Mouse (Mus musculus): ENCODE results near the gene Slc7a6. TPM values are rescaled to one million over a fixed set of nuclear protein-coding genes. Genes with fewer than 3 reads are reported as not detected.

The Slc7a6 gene
- polyA plus RNA-seq, 1 experiment: 25.4 TPM

GRCm38 (mm10) chr8:106152876-106153275, 15.8 kb upstream of the Slc7a6 start:
- Histone ChIP-seq H3K27ac (ENCODE audit: insufficient read depth, low read length) (no peak overlapping the region), H3K4me3 (replicated peaks; ENCODE audit: insufficient read depth, low read depth, low read length) (no peak overlapping the region), H3K4me1 (ENCODE audit: control insufficient read depth, insufficient read depth, low read length) (peaks cover 3% of the 10 kb centered on the region; the same call in 1 of the 2 replicates), H3K27me3 (ENCODE audit: control insufficient read depth, insufficient read depth, low read length) (no peaks in the 10 kb centered on the region)
- WGBS: 83% methylated on average over 4 of the region's 4 CpGs
- no peak for DNase-seq
- TF ChIP-seq CTCF (IDR thresholded peaks at IDR 0.05; ENCODE audit: borderline replicate concordance, insufficient read depth, low read depth, low read length) (no peak), POLR2A (IDR thresholded peaks at IDR 0.05; ENCODE audit: borderline replicate concordance, insufficient read depth, low read length) (no peak)

- H3K27me3 ChIP-seq (ENCODE audit: control insufficient read depth, insufficient read depth, low read length): no peaks in the 10 kb centered on the region
- 96% methylated on average over 1 of the region's 1 CpGs for WGBS
- no peak for TF ChIP-seq CTCF (IDR thresholded peaks at IDR 0.05; ENCODE audit: borderline replicate concordance, insufficient read depth, low read depth, low read length)
- no peak for TF ChIP-seq POLR2A (IDR thresholded peaks at IDR 0.05; ENCODE audit: borderline replicate concordance, insufficient read depth, low read length)
- no peak overlapping the region for H3K27ac ChIP-seq (ENCODE audit: insufficient read depth, low read length)
- no peaks in the 10 kb centered on the region for H3K4me1 ChIP-seq (ENCODE audit: control insufficient read depth, insufficient read depth, low read length)
- H3K4me3 ChIP-seq (replicated peaks; ENCODE audit: insufficient read depth, low read depth, low read length): no peak overlapping the region
- DNase-seq: no peak
Measured at GRCm38 (mm10) chr8:106157419-106157818, 11.2 kb upstream of the Slc7a6 start.

- 90% methylated on average over 10 of the region's 10 CpGs for WGBS
- no peak for TF ChIP-seq POLR2A (IDR thresholded peaks at IDR 0.05; ENCODE audit: borderline replicate concordance, insufficient read depth, low read length)
- TF ChIP-seq CTCF (IDR thresholded peaks at IDR 0.05; ENCODE audit: borderline replicate concordance, insufficient read depth, low read depth, low read length): no peak
- no peaks in the 10 kb centered on the region for H3K27me3 ChIP-seq (ENCODE audit: control insufficient read depth, insufficient read depth, low read length)
- H3K27ac ChIP-seq (ENCODE audit: insufficient read depth, low read length): no peak overlapping the region
- no peak overlapping the region for H3K4me3 ChIP-seq (replicated peaks; ENCODE audit: insufficient read depth, low read depth, low read length)
- no peak for DNase-seq
- H3K4me1 ChIP-seq (ENCODE audit: control insufficient read depth, insufficient read depth, low read length): no peaks in the 10 kb centered on the region
Measured at GRCm38 (mm10) chr8:106158381-106158780, 10.3 kb upstream of the Slc7a6 start.

- DNase-seq: no peak
- H3K27ac ChIP-seq (ENCODE audit: insufficient read depth, low read length): no peak overlapping the region
- H3K4me1 ChIP-seq (ENCODE audit: control insufficient read depth, insufficient read depth, low read length): no peaks in the 10 kb centered on the region
- 89% methylated on average over 6 of the region's 6 CpGs for WGBS
- TF ChIP-seq POLR2A (IDR thresholded peaks at IDR 0.05; ENCODE audit: borderline replicate concordance, insufficient read depth, low read length) (no peak), CTCF (IDR thresholded peaks at IDR 0.05; ENCODE audit: borderline replicate concordance, insufficient read depth, low read depth, low read length) (no peak)
- H3K27me3 ChIP-seq (ENCODE audit: control insufficient read depth, insufficient read depth, low read length): no peaks in the 10 kb centered on the region
- H3K4me3 ChIP-seq (replicated peaks; ENCODE audit: insufficient read depth, low read depth, low read length): no peak overlapping the region
Measured at GRCm38 (mm10) chr8:106159876-106160275, 8.8 kb upstream of the Slc7a6 start.

GRCm38 (mm10) chr8:106163251-106163650, 5.4 kb upstream of the Slc7a6 start:
- no peak for DNase-seq
- Histone ChIP-seq H3K4me3 (replicated peaks; ENCODE audit: insufficient read depth, low read depth, low read length) (no peak overlapping the region), H3K27me3 (ENCODE audit: control insufficient read depth, insufficient read depth, low read length) (no peaks in the 10 kb centered on the region), H3K4me1 (ENCODE audit: control insufficient read depth, insufficient read depth, low read length) (no peaks in the 10 kb centered on the region), H3K27ac (ENCODE audit: insufficient read depth, low read length) (no peak overlapping the region)
- WGBS: 69% methylated on average over 9 of the region's 9 CpGs
- TF ChIP-seq CTCF (IDR thresholded peaks at IDR 0.05; ENCODE audit: borderline replicate concordance, insufficient read depth, low read depth, low read length) (no peak), POLR2A (IDR thresholded peaks at IDR 0.05; ENCODE audit: borderline replicate concordance, insufficient read depth, low read length) (no peak)

- WGBS: 49% methylated on average over 4 of the region's 4 CpGs
- no peak overlapping the region for H3K27ac ChIP-seq (ENCODE audit: insufficient read depth, low read length)
- peak; percentile 78; the same call in 1 of the 2 replicates for TF ChIP-seq CTCF (IDR thresholded peaks at IDR 0.05; ENCODE audit: borderline replicate concordance, insufficient read depth, low read depth, low read length)
- no peak for TF ChIP-seq POLR2A (IDR thresholded peaks at IDR 0.05; ENCODE audit: borderline replicate concordance, insufficient read depth, low read length)
- H3K4me3 ChIP-seq (replicated peaks; ENCODE audit: insufficient read depth, low read depth, low read length): no peak overlapping the region
- DNase-seq: peak; percentile 60 to 75
- no peaks in the 10 kb centered on the region for H3K27me3 ChIP-seq (ENCODE audit: control insufficient read depth, insufficient read depth, low read length)
- H3K4me1 ChIP-seq (ENCODE audit: control insufficient read depth, insufficient read depth, low read length): no peaks in the 10 kb centered on the region
Measured at GRCm38 (mm10) chr8:106165460-106165859, 3.2 kb upstream of the Slc7a6 start.

- peak overlapping the region; percentile 87 for H3K4me3 ChIP-seq (replicated peaks; ENCODE audit: insufficient read depth, low read depth, low read length)
- H3K4me1 ChIP-seq (ENCODE audit: control insufficient read depth, insufficient read depth, low read length): no peaks in the 10 kb centered on the region
- peak overlapping the region; percentile 9 for H3K27ac ChIP-seq (ENCODE audit: insufficient read depth, low read length)
- TF ChIP-seq POLR2A (IDR thresholded peaks at IDR 0.05; ENCODE audit: borderline replicate concordance, insufficient read depth, low read length): no peak
- TF ChIP-seq CTCF (IDR thresholded peaks at IDR 0.05; ENCODE audit: borderline replicate concordance, insufficient read depth, low read depth, low read length): no peak
- DNase-seq: peak in 1 of 2 experiments; percentile 50
- no peaks in the 10 kb centered on the region for H3K27me3 ChIP-seq (ENCODE audit: control insufficient read depth, insufficient read depth, low read length)
- under 1% methylated on average over 53 of the region's 54 CpGs for WGBS
Measured at GRCm38 (mm10) chr8:106169017-106169933, 618 bp downstream of the Slc7a6 start.
